Mouse (Mus musculus): Measurements from ENCODE around the gene Ifi27l2b.
"Not testable (repeated sequence)": the region's sequence is repeated elsewhere in the genome, so short reads cannot be mapped to it uniquely, and the experiment has no call there.

The Ifi27l2b gene

GRCm38 (mm10) chr12:103457140-103457539 is at the start of gene Ifi27l2b:
TSS of gene Ifi27l2b (minus strand) at chr12:103457223.
- no peak for DNase-seq

GRCm38 (mm10) chr12:103504402-103504801 is 47.4 kb upstream of the Ifi27l2b start:
- DNase-seq = no peak

- DNase-seq = no peak
Measured at GRCm38 (mm10) chr12:103503300-103503699, 46.3 kb upstream of the Ifi27l2b start.

GRCm38 (mm10) chr12:103499261-103499660 is 42.2 kb upstream of the Ifi27l2b start:
- no peak for DNase-seq

GRCm38 (mm10) chr12:103498768-103499167 is 41.7 kb upstream of the Ifi27l2b start:
- DNase-seq = no peak

- no peak for DNase-seq
Measured at GRCm38 (mm10) chr12:103494486-103494885, 37.5 kb upstream of the Ifi27l2b start.

- DNase-seq = peak; percentile 62
Measured at GRCm38 (mm10) chr12:103492767-103493166, 35.7 kb upstream of the Ifi27l2b start.

- no peak for DNase-seq
Measured at GRCm38 (mm10) chr12:103491091-103491730, 34.2 kb upstream of the Ifi27l2b start.

- DNase-seq = no peak
Measured at GRCm38 (mm10) chr12:103487750-103488149, 30.7 kb upstream of the Ifi27l2b start.

GRCm38 (mm10) chr12:103487276-103487675 is 30.3 kb upstream of the Ifi27l2b start:
- DNase-seq = no peak

GRCm38 (mm10) chr12:103486726-103487125 is 29.7 kb upstream of the Ifi27l2b start:
- no peak for DNase-seq

- DNase-seq = not testable (repeated sequence)
Measured at GRCm38 (mm10) chr12:103484200-103484972, 27.4 kb upstream of the Ifi27l2b start.

- no peak for DNase-seq
Measured at GRCm38 (mm10) chr12:103482781-103483180, 25.8 kb upstream of the Ifi27l2b start.

- no peak for DNase-seq
Measured at GRCm38 (mm10) chr12:103481671-103482070, 24.6 kb upstream of the Ifi27l2b start.

GRCm38 (mm10) chr12:103477461-103478015 is 20.5 kb upstream of the Ifi27l2b start:
- DNase-seq = no peak

- no peak for DNase-seq
Measured at GRCm38 (mm10) chr12:103476779-103477389, 19.9 kb upstream of the Ifi27l2b start.

- DNase-seq = no peak
Measured at GRCm38 (mm10) chr12:103474481-103474880, 17.5 kb upstream of the Ifi27l2b start.

- not testable (repeated sequence) for DNase-seq
Measured at GRCm38 (mm10) chr12:103456727-103457126, 296 bp downstream of the Ifi27l2b start.

GRCm38 (mm10) chr12:103453361-103453760 is 3.7 kb downstream of the Ifi27l2b start:
- DNase-seq = no peak

- no peak for DNase-seq
Measured at GRCm38 (mm10) chr12:103445060-103445459, 12.0 kb downstream of the Ifi27l2b start.

GRCm38 (mm10) chr12:103444261-103444660 is 12.8 kb downstream of the Ifi27l2b start:
- not testable (repeated sequence) for DNase-seq

- no peak for DNase-seq
Measured at GRCm38 (mm10) chr12:103443524-103443923, 13.5 kb downstream of the Ifi27l2b start, which contains the start of gene Ifi27l2a. TSS of gene Ifi27l2a (minus strand) at chr12:103443680.

- DNase-seq = no peak
Measured at GRCm38 (mm10) chr12:103437601-103438000, 19.4 kb downstream of the Ifi27l2b start.
